Mouse (Mus musculus) adrenal gland, postnatal 14 days (tissue): ENCODE data around the gene Impdh1. TPM values are rescaled to one million over a fixed set of nuclear protein-coding genes. Genes with fewer than 3 reads are reported as not detected.
"Not testable (repeated sequence)": the region's sequence is repeated elsewhere in the genome, so short reads cannot be mapped to it uniquely, and the experiment has no call there.

Source experiments
- DNase-seq: peaks from one replicate; pipeline ENCODE4 v3.0.0; 2021; ENCODE audit warnings: mixed read lengths
- long read RNA-seq, 2 experiments: library from polyadenylated mRNA; stranded (forward); transcript quantifications; one replicate each; pipeline ENCODE4 v2.0.0; 2021
- total RNA-seq: library from RNA; stranded (reverse); gene quantifications from 2 replicates; pipeline ENCODE4 v1.2.3, GENCODE M21; 2021

Gene Impdh1
- total RNA-seq: 252 and 482 TPM in 2 replicates
- long read RNA-seq, experiment 1, transcript Impdh1-202 (15 exons, 2,600 nt): major isoform, 153 of 503 reads
- long read RNA-seq, experiment 1, transcript Impdh1-207 (15 exons, 2,580 nt): minor isoform, 127 of 503 reads
- long read RNA-seq, experiment 1, transcript Impdh1-201 (14 exons, 2,437 nt): minor isoform, 144 of 503 reads
- long read RNA-seq, experiment 1, partial matches to known transcripts: 31 of 503 reads
- long read RNA-seq, experiment 1, other reads (novel, unspliced or antisense): 48 of 503 reads
- long read RNA-seq, experiment 2, transcript Impdh1-207 (15 exons, 2,580 nt): minor isoform, 91 of 337 reads
- long read RNA-seq, experiment 2, transcript Impdh1-201 (14 exons, 2,437 nt): minor isoform, 68 of 337 reads
- long read RNA-seq, experiment 2, transcript Impdh1-202 (15 exons, 2,600 nt): major isoform, 116 of 337 reads
- long read RNA-seq, experiment 2, partial matches to known transcripts: 21 of 337 reads
- long read RNA-seq, experiment 2, other reads (novel, unspliced or antisense): 40 of 337 reads

- peak; percentile 90 for DNase-seq
These were observed at the start of gene Impdh1 for GRCm38 (mm10) chr6:29215881-29216501. Impdh1 (minus strand) TSS chr6:29216364.

GRCm38 (mm10) chr6:29264456-29264781, 48.3 kb upstream of the Impdh1 start:
- no peak for DNase-seq

GRCm38 (mm10) chr6:29263650-29264455, 47.7 kb upstream of the Impdh1 start:
- DNase-seq: peak; percentile 67

GRCm38 (mm10) chr6:29261831-29262230, 45.7 kb upstream of the Impdh1 start:
- peak; percentile 32 for DNase-seq

GRCm38 (mm10) chr6:29259418-29259817, 43.3 kb upstream of the Impdh1 start:
- no peak for DNase-seq

- DNase-seq: no peak
These were observed 30.9 kb upstream of the Impdh1 start for GRCm38 (mm10) chr6:29247072-29247471.

- peak; percentile 19 for DNase-seq
These were observed 30.4 kb upstream of the Impdh1 start for GRCm38 (mm10) chr6:29246585-29246984.

GRCm38 (mm10) chr6:29246183-29246582, 30.0 kb upstream of the Impdh1 start:
- DNase-seq: no peak

GRCm38 (mm10) chr6:29245272-29246120, 29.3 kb upstream of the Impdh1 start:
- DNase-seq: peak; percentile 21

- no peak for DNase-seq
These were observed 26.1 kb upstream of the Impdh1 start for GRCm38 (mm10) chr6:29242265-29242664.

GRCm38 (mm10) chr6:29241697-29242096, 25.5 kb upstream of the Impdh1 start:
- DNase-seq: no peak

- DNase-seq: peak; percentile 71
These were observed 24.6 kb upstream of the Impdh1 start for GRCm38 (mm10) chr6:29240806-29241205.

- peak; percentile 33 for DNase-seq
These were observed 18.1 kb upstream of the Impdh1 start for GRCm38 (mm10) chr6:29234272-29234671.

GRCm38 (mm10) chr6:29233710-29234109, 17.5 kb upstream of the Impdh1 start:
- DNase-seq: no peak

GRCm38 (mm10) chr6:29232321-29232720, 16.2 kb upstream of the Impdh1 start:
- no peak for DNase-seq

GRCm38 (mm10) chr6:29231799-29232198, 15.6 kb upstream of the Impdh1 start:
- DNase-seq: no peak

- no peak for DNase-seq
These were observed 14.2 kb upstream of the Impdh1 start for GRCm38 (mm10) chr6:29230386-29230785.

- no peak for DNase-seq
These were observed 13.2 kb upstream of the Impdh1 start for GRCm38 (mm10) chr6:29229265-29229913.

- DNase-seq: not testable (repeated sequence)
These were observed 1.6 kb upstream of the Impdh1 start for GRCm38 (mm10) chr6:29217717-29218116.

GRCm38 (mm10) chr6:29215181-29215580, 983 bp downstream of the Impdh1 start:
- no peak for DNase-seq

- DNase-seq: peak; percentile 36
These were observed 1.4 kb downstream of the Impdh1 start for GRCm38 (mm10) chr6:29214776-29215175.
